Mouse (Mus musculus) E14TG2a.4 (cell line): ENCODE measurements at regions not wholly inside any gene's neighbourhood (a gene's known extent, or its start where the extent isn't known, plus 50 kb on each side); places are given as distances from the start of the nearest gene placed in this dataset.

ENCODE experiments used
- H3K27me3 ChIP-seq: 2 replicates; pipeline ENCODE4 v1.6.1; 2014; ENCODE audit warnings: low read length, control low read depth; ENCODE audit not compliant: insufficient read depth
- H3K36me3 ChIP-seq: 2 replicates; pipeline ENCODE4 v1.6.1; 2014; ENCODE audit warnings: low read length, control low read depth; ENCODE audit not compliant: insufficient read depth
- H3K4me1 ChIP-seq: replicated peaks from 2 replicates; pipeline ENCODE4 v1.6.1; 2014; ENCODE audit warnings: low read depth, low read length, control low read depth
- H3K4me3 ChIP-seq: replicated peaks from 2 replicates; pipeline ENCODE4 v1.5.1; 2014; ENCODE audit warnings: mild to moderate bottlenecking, low read length
- H3K9me3 ChIP-seq: 2 replicates; pipeline ENCODE4 v1.6.1; 2014; ENCODE audit warnings: low read length, control low read depth
- CTCF ChIP-seq: conservative IDR thresholded peaks from 2 replicates; pipeline ENCODE4 v1.5.1; 2014; ENCODE audit warnings: low read length
- NANOG ChIP-seq: IDR thresholded peaks from 2 replicates; pipeline ENCODE4 v1.6.1; 2014; ENCODE audit warnings: borderline replicate concordance, low read length, mixed read lengths
- POU5F1 ChIP-seq: IDR thresholded peaks from 2 replicates; pipeline ENCODE4 v1.6.1; 2014; ENCODE audit warnings: low read length, borderline replicate concordance

- H3K36me3 ChIP-seq = no peaks in the 10 kb centered on the region
- no peak for TF ChIP-seq POU5F1
- peak; percentile 58 for TF ChIP-seq CTCF
- H3K4me1 ChIP-seq = peaks cover 40% of the 10 kb centered on the region
- peaks cover 10% of the 10 kb centered on the region for H3K27me3 ChIP-seq
- 0 out of 2 replicates have a peak overlapping the region, but pooled peaks have one; percentile 13 for H3K4me3 ChIP-seq
- no peaks in the 10 kb centered on the region for H3K9me3 ChIP-seq
Measured at GRCm38 (mm10) chr1:154032669-154033099, 132.7 kb upstream of the Teddm2 start.

GRCm38 (mm10) chr1:154033958-154034606 lies 134.1 kb upstream of the Teddm2 start:
- Histone ChIP-seq H3K4me3 (no peak overlapping the region), H3K27me3 (peaks cover 7% of the 10 kb centered on the region), H3K36me3 (no peaks in the 10 kb centered on the region), H3K4me1 (peaks cover 47% of the 10 kb centered on the region), H3K9me3 (no peaks in the 10 kb centered on the region)
- no peak for TF ChIP-seq POU5F1
- TF ChIP-seq NANOG = no peak
- TF ChIP-seq CTCF = no peak

- Histone ChIP-seq H3K4me1 (peaks cover 47% of the 10 kb centered on the region), H3K36me3 (no peaks in the 10 kb centered on the region), H3K9me3 (no peaks in the 10 kb centered on the region), H3K27me3 (no peaks in the 10 kb centered on the region), H3K4me3 (no peak overlapping the region)
- TF ChIP-seq POU5F1 (no peak), CTCF (no peak), NANOG (no peak)
Measured at GRCm38 (mm10) chr1:154036729-154037270, 136.8 kb upstream of the Teddm2 start.

GRCm38 (mm10) chr1:154038241-154038640 lies 138.2 kb upstream of the Teddm2 start:
- no peaks in the 10 kb centered on the region for H3K9me3 ChIP-seq
- TF ChIP-seq POU5F1 (no peak), NANOG (no peak), CTCF (no peak)
- H3K4me3 ChIP-seq = no peak overlapping the region
- H3K4me1 ChIP-seq = peaks cover 39% of the 10 kb centered on the region
- H3K36me3 ChIP-seq = no peaks in the 10 kb centered on the region
- no peaks in the 10 kb centered on the region for H3K27me3 ChIP-seq

GRCm38 (mm10) chr1:154040907-154041306 lies 140.9 kb upstream of the Teddm2 start:
- H3K27me3 ChIP-seq = no peaks in the 10 kb centered on the region
- no peaks in the 10 kb centered on the region for H3K36me3 ChIP-seq

GRCm38 (mm10) chr1:154042956-154043355 lies 142.9 kb upstream of the Teddm2 start:
- Histone ChIP-seq H3K4me1 (peaks cover 6% of the 10 kb centered on the region), H3K9me3 (no peaks in the 10 kb centered on the region), H3K27me3 (no peaks in the 10 kb centered on the region), H3K4me3 (no peak overlapping the region), H3K36me3 (no peaks in the 10 kb centered on the region)
- no peak for TF ChIP-seq POU5F1
- no peak for TF ChIP-seq CTCF
- TF ChIP-seq NANOG = no peak

More at GRCm38 (mm10) chr1:154040907-154041306, 140.9 kb upstream of the Teddm2 start:
- TF ChIP-seq POU5F1 = no peak
- TF ChIP-seq CTCF = no peak
- TF ChIP-seq NANOG = no peak
- no peaks in the 10 kb centered on the region for H3K9me3 ChIP-seq
- H3K4me1 ChIP-seq = peaks cover 25% of the 10 kb centered on the region
- H3K4me3 ChIP-seq = no peak overlapping the region

- Histone ChIP-seq H3K36me3 (no peaks in the 10 kb centered on the region), H3K27me3 (no peaks in the 10 kb centered on the region), H3K4me1 (no peaks in the 10 kb centered on the region), H3K9me3 (no peaks in the 10 kb centered on the region), H3K4me3 (no peak overlapping the region)
- no peak for TF ChIP-seq NANOG
- TF ChIP-seq CTCF = no peak
- TF ChIP-seq POU5F1 = no peak
Measured at GRCm38 (mm10) chr1:154044712-154045111, 144.7 kb upstream of the Teddm2 start.

GRCm38 (mm10) chr1:154045951-154046350 lies 145.9 kb upstream of the Teddm2 start:
- no peak for TF ChIP-seq CTCF
- TF ChIP-seq NANOG = no peak
- TF ChIP-seq POU5F1 = no peak
- Histone ChIP-seq H3K4me3 (no peak overlapping the region), H3K9me3 (no peaks in the 10 kb centered on the region), H3K4me1 (no peaks in the 10 kb centered on the region), H3K36me3 (no peaks in the 10 kb centered on the region), H3K27me3 (no peaks in the 10 kb centered on the region)
